Mouse (Mus musculus): ENCODE measurements at regions not wholly inside any gene's neighbourhood (a gene's known extent, or its start where the extent isn't known, plus 50 kb on each side); places are given as distances from the start of the nearest gene placed in this dataset.

DNA sequence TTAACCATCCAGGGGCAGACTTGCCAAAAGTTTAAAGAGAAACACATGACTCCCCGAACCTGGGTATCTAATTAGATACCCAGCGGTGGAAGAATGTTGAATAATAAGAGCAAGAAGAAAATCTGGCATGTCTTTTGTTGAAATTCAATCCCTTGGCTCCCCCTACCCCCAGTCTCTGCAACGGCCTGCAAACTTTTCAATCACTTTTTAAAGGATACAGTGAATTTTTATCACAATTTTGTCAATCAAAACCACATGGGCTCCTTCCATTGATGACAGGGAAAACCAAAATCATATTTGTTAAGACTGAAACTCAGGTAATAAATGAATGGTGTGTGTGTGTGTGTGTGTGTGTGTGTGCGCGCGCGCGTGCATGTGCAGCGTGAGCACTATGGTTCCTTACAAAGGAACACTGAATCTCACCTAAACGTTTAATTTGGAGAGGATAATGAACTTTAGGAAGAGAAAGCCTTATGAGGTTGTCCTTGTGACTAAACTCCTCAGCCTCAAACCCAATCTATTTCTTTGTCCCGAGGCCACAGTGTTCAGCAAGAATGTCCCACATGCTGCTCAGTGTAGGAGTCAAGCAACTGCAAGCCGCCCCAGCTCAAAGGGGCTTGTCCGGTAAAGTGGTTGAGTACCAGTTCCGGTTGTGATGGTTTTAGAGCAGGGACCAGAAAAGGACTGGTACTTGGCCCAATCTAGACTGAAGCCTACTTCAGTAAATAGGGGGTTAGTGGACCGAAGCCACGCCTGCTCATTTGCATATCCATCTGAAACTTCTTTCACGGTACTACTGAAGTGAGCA, 91.0 kb upstream of the Zfhx3 start:
- DNase-seq (ENCODE audit: low spot score) (no peak), ATAC-seq (replicated peaks; ENCODE audit: low FRiP score) (no peak)
- no peak overlapping the region for H3K4me3 ChIP-seq (ENCODE audit: low read depth, low read length)
- H3K27ac ChIP-seq (ENCODE audit: low read depth, low read length) = no peak overlapping the region
- H3K9ac ChIP-seq (ENCODE audit: low read depth, low read length) = no peak overlapping the region
- no peaks in the 10 kb centered on the region for H3K9me3 ChIP-seq (ENCODE audit: control insufficient read depth, low read length)
- H3K27me3 ChIP-seq (replicated peaks; ENCODE audit: control insufficient read depth, insufficient read depth, low read length) = no peaks in the 10 kb centered on the region
- no peaks in the 10 kb centered on the region for H3K4me1 ChIP-seq (replicated peaks; ENCODE audit: control insufficient read depth, insufficient read depth, low read length)
- H3K4me2 ChIP-seq = no peak overlapping the region
- WGBS = 81% methylated on average over 17 of the region's 17 CpGs
- H3K36me3 ChIP-seq (ENCODE audit: control insufficient read depth, insufficient read depth, low read length) = no peaks in the 10 kb centered on the region

DNA sequence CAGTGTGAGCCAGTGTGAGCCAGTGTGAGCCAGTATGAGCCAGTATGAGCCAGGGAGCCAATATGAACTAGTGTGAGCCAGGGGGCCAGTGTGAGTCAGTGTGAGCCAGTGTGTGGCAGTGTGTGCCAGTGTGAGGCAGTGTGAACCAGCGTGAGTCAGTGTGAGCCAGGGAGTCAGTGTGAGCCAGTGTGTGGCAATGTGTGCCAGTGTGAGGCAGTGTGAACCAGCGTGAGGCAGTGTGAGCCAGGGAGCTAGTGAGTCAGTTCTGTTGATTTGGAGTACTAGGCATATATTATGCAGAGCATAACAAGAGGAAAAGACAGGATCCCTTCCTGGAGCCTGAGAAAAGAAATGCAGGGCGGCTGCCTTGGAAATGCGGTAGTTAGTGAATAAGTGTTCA, 82.7 kb upstream of the Zfhx3 start:
- WGBS = 89% methylated on average over 4 of the region's 4 CpGs
- H3K27ac ChIP-seq (ENCODE audit: low read depth, low read length) = no peak overlapping the region
- H3K9me3 ChIP-seq (ENCODE audit: control insufficient read depth, low read length) = no peaks in the 10 kb centered on the region
- no peaks in the 10 kb centered on the region for H3K4me1 ChIP-seq (replicated peaks; ENCODE audit: control insufficient read depth, insufficient read depth, low read length)
- no peak overlapping the region for H3K4me2 ChIP-seq
- no peak overlapping the region for H3K9ac ChIP-seq (ENCODE audit: low read depth, low read length)
- no peak overlapping the region for H3K4me3 ChIP-seq (ENCODE audit: low read depth, low read length)
- DNase-seq (ENCODE audit: low spot score) = no peak
- no peak for ATAC-seq (replicated peaks; ENCODE audit: low FRiP score)
- no peaks in the 10 kb centered on the region for H3K36me3 ChIP-seq (ENCODE audit: control insufficient read depth, insufficient read depth, low read length)
- H3K27me3 ChIP-seq (replicated peaks; ENCODE audit: control insufficient read depth, insufficient read depth, low read length) = no peaks in the 10 kb centered on the region

DNA sequence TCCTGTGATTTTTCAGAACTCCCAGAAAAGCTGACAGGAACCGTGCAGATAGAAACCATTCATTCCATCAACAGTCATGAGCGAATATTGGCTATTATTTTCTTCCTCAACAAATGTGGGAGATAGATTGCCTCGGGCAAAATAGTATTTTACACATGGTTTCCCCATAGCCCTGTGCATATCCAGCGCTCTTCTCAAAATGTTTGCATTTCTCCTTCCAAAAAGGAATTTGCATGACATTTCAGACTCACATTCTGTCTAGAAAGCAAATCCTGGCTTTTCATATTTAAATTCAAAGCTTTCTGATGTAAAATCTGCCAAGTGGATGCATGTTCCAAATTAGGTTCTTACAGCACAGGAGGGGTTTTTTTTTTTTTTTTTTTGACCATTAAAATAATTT, 82.2 kb upstream of the Zfhx3 start:
- DNase-seq (ENCODE audit: low spot score) (no peak), ATAC-seq (replicated peaks; ENCODE audit: low FRiP score) (no peak)
- no peaks in the 10 kb centered on the region for H3K4me1 ChIP-seq (replicated peaks; ENCODE audit: control insufficient read depth, insufficient read depth, low read length)
- H3K27me3 ChIP-seq (replicated peaks; ENCODE audit: control insufficient read depth, insufficient read depth, low read length) = no peaks in the 10 kb centered on the region
- H3K27ac ChIP-seq (ENCODE audit: low read depth, low read length) = no peak overlapping the region
- no peak overlapping the region for H3K4me2 ChIP-seq
- WGBS = 76% methylated on average over 4 of the region's 4 CpGs
- H3K4me3 ChIP-seq (ENCODE audit: low read depth, low read length) = no peak overlapping the region
- no peaks in the 10 kb centered on the region for H3K9me3 ChIP-seq (ENCODE audit: control insufficient read depth, low read length)
- H3K9ac ChIP-seq (ENCODE audit: low read depth, low read length) = no peak overlapping the region
- H3K36me3 ChIP-seq (ENCODE audit: control insufficient read depth, insufficient read depth, low read length) = no peaks in the 10 kb centered on the region

DNA sequence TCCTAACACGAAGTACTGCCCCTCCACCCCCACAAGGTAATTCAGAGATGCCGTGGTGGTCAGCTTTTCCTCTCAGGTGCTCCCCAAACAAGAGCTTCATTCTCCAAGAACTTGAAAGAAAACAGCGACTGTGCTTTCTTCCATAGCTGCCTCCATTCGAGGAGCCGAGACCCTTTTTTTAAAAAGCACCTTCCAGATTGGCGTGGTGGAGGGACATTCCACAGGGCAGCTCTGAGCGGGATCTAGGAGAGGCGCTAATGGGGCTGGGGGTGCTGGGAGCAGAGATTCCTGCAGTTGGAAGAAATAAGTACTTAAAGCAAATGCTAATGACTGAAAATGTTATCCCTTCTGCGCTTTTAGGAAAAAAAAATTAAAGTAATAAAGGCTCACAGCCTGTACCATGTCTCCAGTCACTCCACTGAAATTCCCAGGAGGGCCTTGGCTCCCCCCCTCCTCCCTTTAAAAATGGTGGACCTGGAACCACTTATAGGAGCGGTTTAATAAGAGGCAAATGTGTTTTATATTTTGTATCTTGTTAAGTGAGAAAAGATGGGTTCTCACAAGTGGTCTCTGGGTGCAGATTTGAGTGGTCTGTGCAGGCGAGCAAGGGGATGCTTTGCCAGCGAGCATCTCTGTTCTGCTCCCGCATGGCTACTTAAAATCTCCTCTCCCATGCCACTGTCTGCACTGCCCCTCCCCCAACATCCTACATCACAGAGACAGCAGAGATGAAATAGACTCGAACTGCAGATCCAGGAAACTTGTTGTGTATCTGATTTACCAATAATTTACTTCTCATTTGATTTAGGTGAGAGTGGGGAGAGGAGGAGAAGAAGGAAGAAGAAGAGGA, 77.4 kb upstream of the Zfhx3 start:
- H3K27ac ChIP-seq (ENCODE audit: low read depth, low read length) = no peak overlapping the region
- H3K36me3 ChIP-seq (ENCODE audit: control insufficient read depth, insufficient read depth, low read length) = no peaks in the 10 kb centered on the region
- H3K4me1 ChIP-seq (replicated peaks; ENCODE audit: control insufficient read depth, insufficient read depth, low read length) = no peaks in the 10 kb centered on the region
- no peak for DNase-seq (ENCODE audit: low spot score)
- no peaks in the 10 kb centered on the region for H3K9me3 ChIP-seq (ENCODE audit: control insufficient read depth, low read length)
- no peak overlapping the region for H3K4me2 ChIP-seq
- no peaks in the 10 kb centered on the region for H3K27me3 ChIP-seq (replicated peaks; ENCODE audit: control insufficient read depth, insufficient read depth, low read length)
- 57% methylated on average over 14 of the region's 14 CpGs for WGBS
- no peak overlapping the region for H3K4me3 ChIP-seq (ENCODE audit: low read depth, low read length)
- H3K9ac ChIP-seq (ENCODE audit: low read depth, low read length) = no peak overlapping the region
- no peak for ATAC-seq (replicated peaks; ENCODE audit: low FRiP score)

DNA sequence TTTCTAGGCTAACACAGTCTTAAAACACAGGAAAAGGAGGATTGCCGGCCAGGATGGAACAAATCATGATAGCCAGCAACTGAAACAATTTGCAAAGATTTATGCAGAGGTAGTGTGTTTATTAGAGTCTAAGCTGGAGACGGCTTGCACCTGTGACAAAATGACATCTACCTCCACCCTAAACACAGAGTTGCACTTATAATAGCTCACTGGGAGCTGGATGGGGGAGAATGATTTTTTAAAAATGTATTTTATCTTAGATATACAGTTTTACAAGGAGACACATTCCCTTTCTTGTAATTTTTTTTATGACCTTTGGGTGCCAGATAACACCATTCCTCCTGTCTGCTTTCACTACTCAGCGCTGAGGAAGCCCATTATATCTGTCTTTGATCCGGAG, 76.7 kb upstream of the Zfhx3 start:
- 63% methylated on average over 4 of the region's 4 CpGs for WGBS
- no peak overlapping the region for H3K4me3 ChIP-seq (ENCODE audit: low read depth, low read length)
- no peaks in the 10 kb centered on the region for H3K9me3 ChIP-seq (ENCODE audit: control insufficient read depth, low read length)
- DNase-seq (ENCODE audit: low spot score) = no peak
- H3K36me3 ChIP-seq (ENCODE audit: control insufficient read depth, insufficient read depth, low read length) = no peaks in the 10 kb centered on the region
- H3K27ac ChIP-seq (ENCODE audit: low read depth, low read length) = no peak overlapping the region
- H3K4me2 ChIP-seq = no peak overlapping the region
- ATAC-seq (replicated peaks; ENCODE audit: low FRiP score) = no peak
- H3K9ac ChIP-seq (ENCODE audit: low read depth, low read length) = no peak overlapping the region
- H3K4me1 ChIP-seq (replicated peaks; ENCODE audit: control insufficient read depth, insufficient read depth, low read length) = no peaks in the 10 kb centered on the region
- no peaks in the 10 kb centered on the region for H3K27me3 ChIP-seq (replicated peaks; ENCODE audit: control insufficient read depth, insufficient read depth, low read length)

DNA sequence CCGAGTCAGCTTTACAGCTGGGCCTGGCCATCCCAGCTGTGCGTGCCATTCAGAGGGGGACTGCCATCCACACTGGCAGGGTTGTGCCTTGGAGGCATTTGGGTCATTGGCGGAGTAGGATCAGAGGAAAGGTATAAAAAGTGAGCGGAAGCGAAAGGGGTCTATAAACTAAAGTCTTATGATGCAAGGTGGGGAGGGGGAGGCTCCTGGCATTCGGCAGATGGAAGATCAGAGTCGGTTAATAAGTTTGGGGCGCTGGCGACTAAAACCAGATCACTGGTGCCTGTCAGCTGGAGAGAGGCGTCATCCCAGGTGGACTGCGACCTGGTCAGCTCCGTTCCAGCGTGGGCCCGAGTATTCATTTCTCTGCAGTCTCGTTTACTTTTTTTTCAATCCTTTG, 70.7 kb upstream of the Zfhx3 start:
- WGBS = 58% methylated on average over 15 of the region's 15 CpGs
- Histone ChIP-seq H3K4me1 (replicated peaks; ENCODE audit: control insufficient read depth, insufficient read depth, low read length) (no peaks in the 10 kb centered on the region), H3K27me3 (replicated peaks; ENCODE audit: control insufficient read depth, insufficient read depth, low read length) (no peaks in the 10 kb centered on the region), H3K4me2 (no peak overlapping the region), H3K27ac (ENCODE audit: low read depth, low read length) (no peak overlapping the region), H3K4me3 (ENCODE audit: low read depth, low read length) (no peak overlapping the region), H3K36me3 (ENCODE audit: control insufficient read depth, insufficient read depth, low read length) (no peaks in the 10 kb centered on the region), H3K9me3 (ENCODE audit: control insufficient read depth, low read length) (no peaks in the 10 kb centered on the region), H3K9ac (ENCODE audit: low read depth, low read length) (no peak overlapping the region)
- DNase-seq (ENCODE audit: low spot score) (no peak), ATAC-seq (replicated peaks; ENCODE audit: low FRiP score) (no peak)

DNA sequence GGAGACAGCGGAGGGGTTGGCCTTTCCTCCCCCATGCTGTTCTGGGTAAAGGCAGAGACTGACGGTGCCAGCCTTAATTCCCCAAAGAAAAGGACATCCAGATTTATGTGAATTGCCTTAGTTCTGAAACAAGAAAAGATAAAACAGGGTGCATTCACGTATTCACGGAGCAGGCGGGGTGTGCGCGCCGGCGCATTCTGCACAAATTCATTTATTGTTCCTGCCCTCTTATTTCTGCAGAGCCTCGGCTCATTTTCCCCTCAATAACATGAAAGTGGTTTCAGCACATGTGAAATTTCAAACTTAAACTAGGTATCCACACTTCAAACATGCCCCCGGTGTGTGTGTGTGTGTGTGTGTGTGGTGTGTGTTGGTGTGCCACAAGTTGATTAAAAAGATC, 70.3 kb upstream of the Zfhx3 start:
- H3K27me3 ChIP-seq (replicated peaks; ENCODE audit: control insufficient read depth, insufficient read depth, low read length) = no peaks in the 10 kb centered on the region
- ATAC-seq (replicated peaks; ENCODE audit: low FRiP score) = no peak
- 75% methylated on average over 11 of the region's 11 CpGs for WGBS
- no peak overlapping the region for H3K27ac ChIP-seq (ENCODE audit: low read depth, low read length)
- no peak overlapping the region for H3K9ac ChIP-seq (ENCODE audit: low read depth, low read length)
- H3K36me3 ChIP-seq (ENCODE audit: control insufficient read depth, insufficient read depth, low read length) = no peaks in the 10 kb centered on the region
- no peaks in the 10 kb centered on the region for H3K4me1 ChIP-seq (replicated peaks; ENCODE audit: control insufficient read depth, insufficient read depth, low read length)
- no peak overlapping the region for H3K4me3 ChIP-seq (ENCODE audit: low read depth, low read length)
- DNase-seq (ENCODE audit: low spot score) = no peak
- no peaks in the 10 kb centered on the region for H3K9me3 ChIP-seq (ENCODE audit: control insufficient read depth, low read length)
- H3K4me2 ChIP-seq = no peak overlapping the region

DNA sequence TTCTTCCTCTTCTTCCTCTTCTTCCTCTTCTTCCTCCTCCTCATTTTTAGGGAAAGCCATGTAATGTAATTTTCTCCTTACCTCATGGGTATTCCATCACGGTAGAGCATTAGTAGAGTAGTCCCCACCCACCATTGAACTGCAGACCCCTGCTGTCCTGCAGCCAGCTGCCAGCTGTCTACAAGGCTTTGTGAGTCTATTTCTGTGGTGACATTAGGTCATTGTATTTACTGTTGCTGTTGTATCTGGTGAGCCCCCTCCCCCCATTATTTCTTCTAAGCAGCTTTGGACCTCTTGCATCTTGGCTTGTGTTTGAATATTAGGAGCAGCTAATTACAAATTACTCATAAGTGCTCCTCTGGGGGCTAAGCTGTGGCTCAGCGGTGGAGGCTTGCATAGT, 66.0 kb upstream of the Zfhx3 start:
- Histone ChIP-seq H3K4me1 (replicated peaks; ENCODE audit: control insufficient read depth, insufficient read depth, low read length) (no peaks in the 10 kb centered on the region), H3K36me3 (ENCODE audit: control insufficient read depth, insufficient read depth, low read length) (no peaks in the 10 kb centered on the region), H3K27ac (ENCODE audit: low read depth, low read length) (no peak overlapping the region), H3K4me2 (no peak overlapping the region), H3K4me3 (ENCODE audit: low read depth, low read length) (no peak overlapping the region), H3K27me3 (replicated peaks; ENCODE audit: control insufficient read depth, insufficient read depth, low read length) (no peaks in the 10 kb centered on the region), H3K9me3 (ENCODE audit: control insufficient read depth, low read length) (no peaks in the 10 kb centered on the region), H3K9ac (ENCODE audit: low read depth, low read length) (no peak overlapping the region)
- 62% methylated on average over 2 of the region's 2 CpGs for WGBS
- ATAC-seq (replicated peaks; ENCODE audit: low FRiP score) (no peak), DNase-seq (ENCODE audit: low spot score) (no peak)

DNA sequence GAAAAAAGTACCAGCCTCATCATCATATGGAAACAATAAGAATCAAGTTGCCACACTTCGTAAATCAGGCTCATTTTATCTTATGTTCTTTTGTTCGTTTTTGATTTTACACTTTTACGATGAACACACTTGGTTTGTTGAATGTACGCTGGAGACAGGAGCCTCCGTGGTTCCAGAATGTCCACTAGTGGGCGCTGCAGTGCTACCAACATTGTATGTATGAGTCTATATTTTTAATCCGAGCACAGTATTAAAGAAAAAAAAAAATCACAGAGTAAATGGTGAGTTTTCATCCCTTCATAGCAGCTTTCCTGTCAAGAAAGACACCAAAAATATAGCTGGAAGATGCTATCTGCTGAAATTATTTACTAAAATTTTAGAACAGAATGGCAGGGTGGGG, 60.6 kb upstream of the Zfhx3 start:
- Histone ChIP-seq H3K9ac (ENCODE audit: low read depth, low read length) (no peak overlapping the region), H3K36me3 (ENCODE audit: control insufficient read depth, insufficient read depth, low read length) (no peaks in the 10 kb centered on the region), H3K4me1 (replicated peaks; ENCODE audit: control insufficient read depth, insufficient read depth, low read length) (no peaks in the 10 kb centered on the region), H3K9me3 (ENCODE audit: control insufficient read depth, low read length) (no peaks in the 10 kb centered on the region), H3K4me3 (ENCODE audit: low read depth, low read length) (no peak overlapping the region), H3K4me2 (no peak overlapping the region), H3K27me3 (replicated peaks; ENCODE audit: control insufficient read depth, insufficient read depth, low read length) (no peaks in the 10 kb centered on the region), H3K27ac (ENCODE audit: low read depth, low read length) (no peak overlapping the region)
- 24% methylated on average over 7 of the region's 7 CpGs for WGBS
- no peak for ATAC-seq (replicated peaks; ENCODE audit: low FRiP score)
- no peak for DNase-seq (ENCODE audit: low spot score)

All from liver, embryonic 11.5 days (tissue).